Mouse (Mus musculus) embryonic facial prominence, embryonic 12.5 days (tissue): ENCODE data around the gene Atp1a2. TPM values are rescaled to one million over a fixed set of nuclear protein-coding genes. Genes with fewer than 3 reads are reported as not detected.
A peak's percentile ranks its signal among the peaks of the same experiment; 100 is the strongest.
"Not testable (repeated sequence)": the region's sequence is repeated elsewhere in the genome, so short reads cannot be mapped to it uniquely, and the experiment has no call there.

Source experiments
- ATAC-seq: fragments of 200-750 bp; cut with Nextera tagmentation; 2 replicates; pipeline ENCODE4 v1.8.0; 2017; ENCODE audit not compliant: insufficient number of reproducible peaks, insufficient read depth, low FRiP score, low TSS enrichment
- H3K27ac ChIP-seq: fragments of 300-500 bp; sonication (generic); 2 replicates; pipeline ENCODE4 v1.5.1; 2016; ENCODE audit warnings: mild to moderate bottlenecking
- H3K27me3 ChIP-seq: fragments of 300-500 bp; sonication (generic); 2 replicates; pipeline ENCODE4 v1.6.1; 2016; ENCODE audit warnings: mild to moderate bottlenecking, moderate library complexity
- H3K36me3 ChIP-seq: fragments of 300-500 bp; sonication (generic); 2 replicates; pipeline ENCODE4 v1.6.1; 2016; ENCODE audit warnings: mild to moderate bottlenecking
- H3K4me1 ChIP-seq: fragments of 300-500 bp; sonication (generic); 2 replicates; pipeline ENCODE4 v1.6.1; 2016
- H3K4me2 ChIP-seq: fragments of 300-500 bp; sonication (generic); replicated peaks from 2 replicates; pipeline ENCODE4 v1.6.1; 2016; ENCODE audit warnings: mild to moderate bottlenecking, moderate library complexity
- H3K4me3 ChIP-seq: fragments of 300-500 bp; sonication (generic); 2 replicates; pipeline ENCODE4 v1.5.1; 2016; ENCODE audit warnings: mild to moderate bottlenecking
- H3K9ac ChIP-seq: fragments of 300-500 bp; sonication (generic); 2 replicates; pipeline ENCODE4 v1.6.1; 2016; ENCODE audit warnings: mild to moderate bottlenecking, moderate library complexity
- H3K9me3 ChIP-seq: fragments of 300-500 bp; sonication (generic); 2 replicates; pipeline ENCODE4 v1.6.1; 2016; ENCODE audit warnings: mild to moderate bottlenecking, moderate library complexity
- WGBS: fragments of 180-500 bp; shearing (Covaris S2); methylation state at CpG from one replicate; pipeline ENCODE4 v1.1.7; 2016; 5-methylcytosine and 5-hydroxymethylcytosine counted together
- polyA plus RNA-seq: library from polyadenylated mRNA; unstranded; fragments of >200 nt; fragmentation: Nextera tagmentation; extraction: Ambion mirVana; gene quantifications from 2 replicates; pipeline ENCODE4 v1.2.1, GENCODE M21; 2016

The Atp1a2 gene
- polyA plus RNA-seq, 1 experiment from 2014 or later = 4.5 TPM

- Histone ChIP-seq H3K36me3 (no peaks in the 10 kb centered on the region), H3K27ac (no peak overlapping the region), H3K9ac (no peak overlapping the region), H3K27me3 (peaks cover 20% of the 10 kb centered on the region), H3K4me1 (peaks cover 5% of the 10 kb centered on the region), H3K4me3 (no peak overlapping the region), H3K4me2 (no peak overlapping the region), H3K9me3 (no peaks in the 10 kb centered on the region)
- no peak for ATAC-seq
- 44% methylated on average over 2 of the region's 2 CpGs for WGBS
Measured at GRCm38 (mm10) chr1:172247679-172248078, 50.2 kb downstream of the Atp1a2 start.

- 72% methylated on average over 4 of the region's 4 CpGs for WGBS
- Histone ChIP-seq H3K9ac (no peak overlapping the region), H3K4me1 (peaks cover 8% of the 10 kb centered on the region), H3K27ac (no peak overlapping the region), H3K27me3 (peaks cover 20% of the 10 kb centered on the region), H3K4me3 (no peak overlapping the region), H3K9me3 (no peaks in the 10 kb centered on the region), H3K36me3 (no peaks in the 10 kb centered on the region), H3K4me2 (no peak overlapping the region)
- ATAC-seq = no peak
Measured at GRCm38 (mm10) chr1:172247216-172247615, 50.6 kb downstream of the Atp1a2 start.

GRCm38 (mm10) chr1:172244645-172245044 is 53.2 kb downstream of the Atp1a2 start:
- not testable (repeated sequence) for H3K4me3 ChIP-seq, H3K36me3 ChIP-seq, H3K9ac ChIP-seq, H3K9me3 ChIP-seq, H3K27ac ChIP-seq, H3K4me1 ChIP-seq, ATAC-seq
- 41% methylated on average over 23 of the region's 23 CpGs for WGBS
- Histone ChIP-seq H3K4me2 (peak overlapping the region; percentile 18), H3K27me3 (peaks cover 20% of the 10 kb centered on the region)

GRCm38 (mm10) chr1:172243547-172244205 is 54.2 kb downstream of the Atp1a2 start:
- WGBS = 23% methylated on average over 16 of the region's 16 CpGs
- Histone ChIP-seq H3K27ac (no peak overlapping the region), H3K36me3 (no peaks in the 10 kb centered on the region), H3K27me3 (peaks cover 20% of the 10 kb centered on the region), H3K4me3 (no peak overlapping the region), H3K9ac (no peak overlapping the region), H3K4me1 (peaks cover 8% of the 10 kb centered on the region), H3K4me2 (peak overlapping the region; percentile 18; the same call in 1 of the 2 replicates), H3K9me3 (no peaks in the 10 kb centered on the region)
- no peak for ATAC-seq

GRCm38 (mm10) chr1:172242401-172242800 is 55.5 kb downstream of the Atp1a2 start:
- Histone ChIP-seq H3K4me2 (no peak overlapping the region), H3K36me3 (no peaks in the 10 kb centered on the region), H3K27me3 (peaks cover 20% of the 10 kb centered on the region), H3K4me1 (peaks cover 8% of the 10 kb centered on the region), H3K27ac (no peak overlapping the region), H3K9me3 (no peaks in the 10 kb centered on the region), H3K4me3 (no peak overlapping the region), H3K9ac (no peak overlapping the region)
- WGBS = 52% methylated on average over 2 of the region's 2 CpGs
- ATAC-seq = peak; percentile 56; the same call in 1 of the 2 replicates

GRCm38 (mm10) chr1:172240945-172241708 is 56.7 kb downstream of the Atp1a2 start:
- Histone ChIP-seq H3K27ac (no peak overlapping the region), H3K4me2 (no peak overlapping the region)

GRCm38 (mm10) chr1:172229215-172229614 is 68.6 kb downstream of the Atp1a2 start:
- no peaks in the 10 kb centered on the region for H3K36me3 ChIP-seq
- H3K4me3 ChIP-seq = no peak overlapping the region
- H3K27ac ChIP-seq = no peak overlapping the region
- no peak overlapping the region for H3K9ac ChIP-seq
- WGBS = 73% methylated on average over 1 of the region's 1 CpGs
- ATAC-seq = no peak
- no peaks in the 10 kb centered on the region for H3K27me3 ChIP-seq
- no peak overlapping the region for H3K4me2 ChIP-seq
- no peaks in the 10 kb centered on the region for H3K9me3 ChIP-seq
- H3K4me1 ChIP-seq = no peaks in the 10 kb centered on the region

More at GRCm38 (mm10) chr1:172240945-172241708, 56.7 kb downstream of the Atp1a2 start:
- Histone ChIP-seq H3K9me3 (no peaks in the 10 kb centered on the region), H3K4me3 (no peak overlapping the region), H3K9ac (no peak overlapping the region), H3K27me3 (peaks cover 20% of the 10 kb centered on the region), H3K36me3 (no peaks in the 10 kb centered on the region), H3K4me1 (peaks cover 9% of the 10 kb centered on the region)
- 57% methylated on average over 6 of the region's 6 CpGs for WGBS
- ATAC-seq = no peak

GRCm38 (mm10) chr1:172228209-172228608 is 69.7 kb downstream of the Atp1a2 start:
- Histone ChIP-seq H3K4me2 (no peak overlapping the region), H3K9me3 (no peaks in the 10 kb centered on the region), H3K4me1 (no peaks in the 10 kb centered on the region), H3K9ac (no peak overlapping the region), H3K27me3 (no peaks in the 10 kb centered on the region), H3K27ac (no peak overlapping the region), H3K4me3 (no peak overlapping the region), H3K36me3 (no peaks in the 10 kb centered on the region)
- no peak for ATAC-seq
- WGBS = 84% methylated on average over 2 of the region's 2 CpGs

Other genes starting within 250 kb of the Atp1a2 start
- 3.9 and 4.1 TPM in 2 replicates for gene Nhlh1, start 240.5 kb downstream of the Atp1a2 start, polyA plus RNA-seq
- 231 and 236 TPM in 2 replicates for gene Copa, start 215.5 kb downstream of the Atp1a2 start, polyA plus RNA-seq
- gene Ncstn, start 215.3 kb downstream of the Atp1a2 start, polyA plus RNA-seq = 106 and 107 TPM in 2 replicates
- gene Pex19, start 171.3 kb downstream of the Atp1a2 start, polyA plus RNA-seq = 168 and 169 TPM in 2 replicates
- 165 and 171 TPM in 2 replicates for gene Dcaf8, start 150.0 kb downstream of the Atp1a2 start, polyA plus RNA-seq
- gene Pea15a, start 91.3 kb downstream of the Atp1a2 start, polyA plus RNA-seq = 118 TPM in 2 replicates
- 3.3 and 3.6 TPM in 2 replicates for gene Casq1, start 78.2 kb downstream of the Atp1a2 start, polyA plus RNA-seq
- not detected in 2 replicates for gene Atp1a4, start 39.6 kb downstream of the Atp1a2 start, polyA plus RNA-seq
- gene Igsf8, start 36.4 kb downstream of the Atp1a2 start, polyA plus RNA-seq = 45.4 and 45.8 TPM in 2 replicates
- 0.15 and 0.22 TPM in 2 replicates for gene Kcnj9, start 31.3 kb upstream of the Atp1a2 start, polyA plus RNA-seq
- 0.06 and 0.08 TPM in 2 replicates for gene Kcnj10, start 43.1 kb upstream of the Atp1a2 start, polyA plus RNA-seq
- 9.9 and 10.3 TPM in 2 replicates for gene Pigm, start 78.5 kb upstream of the Atp1a2 start, polyA plus RNA-seq
- 0.41 and 0.51 TPM in 2 replicates for gene Slamf9, start 177.3 kb upstream of the Atp1a2 start, polyA plus RNA-seq
- 79.5 and 84.3 TPM in 2 replicates for gene Igsf9, start 183.7 kb upstream of the Atp1a2 start, polyA plus RNA-seq
- 80.2 and 80.4 TPM in 2 replicates for gene Tagln2, start 202.0 kb upstream of the Atp1a2 start, polyA plus RNA-seq
- gene Cfap45, start 222.7 kb upstream of the Atp1a2 start, polyA plus RNA-seq = 0.95 and 1.1 TPM in 2 replicates